Mouse (Mus musculus) stomach, embryonic 16.5 days (tissue): Measurements from ENCODE around the gene Stk39. TPM values are rescaled to one million over a fixed set of nuclear protein-coding genes. Genes with fewer than 3 reads are reported as not detected.

ENCODE experiments used
- ATAC-seq: fragments of 200-750 bp; cut with Nextera tagmentation; 2 replicates; pipeline ENCODE4 v1.8.0; 2017; ENCODE audit warnings: moderate number of reproducible peaks, moderate TSS enrichment; ENCODE audit not compliant: insufficient read depth, low FRiP score
- H3K27ac ChIP-seq: fragments of 300-500 bp; sonication (generic); 2 replicates; pipeline ENCODE4 v1.5.1; 2014; ENCODE audit warnings: low read length
- H3K27me3 ChIP-seq: fragments of 300-500 bp; sonication (generic); 2 replicates; pipeline ENCODE4 v1.6.1; 2014; ENCODE audit warnings: low read length, control low read depth, mixed read lengths; ENCODE audit not compliant: control insufficient read depth, insufficient read depth
- H3K36me3 ChIP-seq: fragments of 300-500 bp; sonication (generic); 2 replicates; pipeline ENCODE4 v1.6.1; 2014; ENCODE audit warnings: low read length; ENCODE audit not compliant: control insufficient read depth, insufficient read depth
- H3K4me1 ChIP-seq: fragments of 300-500 bp; sonication (generic); 2 replicates; pipeline ENCODE4 v1.6.1; 2014; ENCODE audit warnings: low read length, control low read depth, mixed read lengths; ENCODE audit not compliant: control insufficient read depth, insufficient read depth
- H3K4me2 ChIP-seq: fragments of 300-500 bp; sonication (generic); 2 replicates; pipeline ENCODE4 v1.6.1; 2014; ENCODE audit warnings: low read depth, low read length, mixed read lengths
- H3K4me3 ChIP-seq: fragments of 300-500 bp; sonication (generic); replicated peaks from 2 replicates; pipeline ENCODE4 v1.5.1; 2014; ENCODE audit warnings: mild to moderate bottlenecking, low read length
- H3K9ac ChIP-seq: fragments of 300-500 bp; sonication (generic); 2 replicates; pipeline ENCODE4 v1.6.1; 2014; ENCODE audit warnings: low read length
- H3K9me3 ChIP-seq: fragments of 300-500 bp; sonication (generic); replicated peaks from 2 replicates; pipeline ENCODE4 v1.6.1; 2016; ENCODE audit warnings: low read length, control low read depth; ENCODE audit not compliant: control insufficient read depth
- WGBS: fragments of 180-500 bp; shearing (Covaris S2); extraction: QIAGEN DNeasy Blood & Tissue Kit; methylation state at CpG from one replicate; pipeline ENCODE4 v1.1.7; 2014; 5-methylcytosine and 5-hydroxymethylcytosine counted together
- polyA plus RNA-seq: library from polyadenylated mRNA; unstranded; fragments of >200 nt; fragmentation: Nextera tagmentation; extraction: Ambion mirVana; gene quantifications from 2 replicates; pipeline ENCODE4 v1.2.1, GENCODE M21; 2015

Stk39 gene
- polyA plus RNA-seq, 1 experiment from 2014 or later, result 9.4 TPM

DNA sequence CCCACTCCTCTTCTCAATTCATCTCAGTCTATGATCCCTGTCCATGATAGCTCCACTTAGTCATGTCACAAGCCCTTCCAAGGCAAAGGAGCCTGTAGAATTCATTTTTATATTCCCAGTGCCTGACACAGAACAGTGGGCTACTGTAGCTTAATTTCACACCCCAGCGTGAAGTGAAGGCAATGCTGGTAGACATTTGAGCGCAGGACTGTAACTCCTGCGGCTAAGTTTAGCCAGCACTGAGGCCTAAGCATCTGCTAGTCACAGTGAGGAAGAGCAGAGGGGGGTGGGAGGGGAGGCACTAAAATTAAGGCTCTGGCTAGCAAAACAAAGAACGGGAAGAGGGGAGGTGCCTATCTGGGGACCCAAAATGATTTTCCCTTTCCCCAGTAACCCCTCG, 110.4 kb downstream of the Stk39 start:
- Histone ChIP-seq H3K27me3 (no peaks in the 10 kb centered on the region), H3K4me3 (no peak overlapping the region), H3K4me2 (no peak overlapping the region), H3K9me3 (no peaks in the 10 kb centered on the region), H3K4me1 (peaks cover 3% of the 10 kb centered on the region; the same call in 1 of the 2 replicates), H3K27ac (no peak overlapping the region), H3K36me3 (peaks cover 7% of the 10 kb centered on the region), H3K9ac (no peak overlapping the region)
- ATAC-seq, result no peak
- whole genome bisulfite sequencing, result 67% methylated on average over 5 of the region's 5 CpGs

DNA sequence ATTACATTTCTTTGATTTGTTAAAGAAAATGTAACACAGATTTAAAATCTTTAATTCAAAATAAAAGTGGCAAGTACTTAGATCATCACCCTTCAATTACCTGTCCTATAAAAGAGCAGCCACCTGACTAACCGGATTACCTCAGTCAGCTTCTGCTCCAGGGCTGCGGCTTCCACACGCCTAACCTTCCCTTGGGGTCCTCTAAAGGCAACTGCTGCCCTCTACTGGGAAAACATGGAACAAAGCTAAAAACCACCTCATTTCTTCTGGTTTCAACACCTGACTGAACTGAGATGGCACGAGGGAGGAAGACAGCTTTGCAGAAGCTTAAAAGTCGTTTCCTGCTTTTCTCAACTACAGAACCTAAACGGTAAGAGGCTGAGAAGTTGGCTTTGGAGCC, 121.4 kb downstream of the Stk39 start:
- no peaks in the 10 kb centered on the region for H3K27me3 ChIP-seq
- H3K9ac ChIP-seq, result no peak overlapping the region
- no peaks in the 10 kb centered on the region for H3K36me3 ChIP-seq
- H3K4me1 ChIP-seq, result 0 out of 2 replicates have a peak, but pooled peaks cover 3% of the 10 kb centered on the region
- ATAC-seq, result no peak
- WGBS, result 9% methylated on average over 6 of the region's 6 CpGs
- no peaks in the 10 kb centered on the region for H3K9me3 ChIP-seq
- H3K4me2 ChIP-seq, result no peak overlapping the region
- H3K4me3 ChIP-seq, result no peak overlapping the region
- H3K27ac ChIP-seq, result no peak overlapping the region

DNA sequence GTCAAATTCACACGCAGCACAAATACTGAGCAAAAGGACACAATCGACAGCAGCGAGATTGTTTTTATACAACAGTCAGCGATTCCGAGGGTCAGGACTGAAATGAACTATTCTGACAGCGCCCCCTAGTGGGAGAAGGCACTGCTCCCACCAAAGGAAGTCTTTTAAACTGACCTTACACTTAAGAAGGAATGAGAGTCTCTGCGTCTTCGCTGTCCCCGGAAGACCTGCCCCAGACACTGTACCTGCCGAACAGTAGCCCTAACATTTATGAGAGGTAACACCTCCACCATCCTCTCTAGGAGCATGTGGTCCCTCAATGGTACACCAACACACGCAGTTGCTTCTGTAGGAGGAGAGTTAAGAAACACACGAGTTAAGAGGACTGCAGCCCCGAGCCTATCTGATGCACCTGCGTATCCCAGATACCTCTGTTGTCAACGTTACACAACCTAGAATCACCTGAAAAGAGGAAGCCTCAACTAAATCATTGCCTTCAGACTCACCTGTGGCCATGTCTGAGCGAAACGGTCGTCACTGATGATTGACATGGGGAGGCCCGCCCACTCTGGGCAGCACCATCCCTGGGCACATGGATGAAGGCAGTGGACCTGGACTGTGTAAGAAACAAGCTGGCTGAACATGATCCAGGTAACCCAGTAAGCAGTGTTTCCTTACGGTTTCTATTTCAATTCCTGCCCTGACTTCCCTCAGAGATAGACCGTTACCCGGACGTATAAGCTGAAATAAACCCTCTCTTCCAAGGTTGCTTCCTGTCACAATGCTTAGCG, 122.3 kb downstream of the Stk39 start:
- Histone ChIP-seq H3K9me3 (no peaks in the 10 kb centered on the region), H3K27me3 (no peaks in the 10 kb centered on the region), H3K9ac (no peak overlapping the region), H3K4me2 (no peak overlapping the region), H3K4me3 (no peak overlapping the region), H3K27ac (no peak overlapping the region), H3K4me1 (0 out of 2 replicates have a peak, but pooled peaks cover 3% of the 10 kb centered on the region), H3K36me3 (no peaks in the 10 kb centered on the region)
- 52% methylated on average over 24 of the region's 24 CpGs for WGBS
- no peak for ATAC-seq

DNA sequence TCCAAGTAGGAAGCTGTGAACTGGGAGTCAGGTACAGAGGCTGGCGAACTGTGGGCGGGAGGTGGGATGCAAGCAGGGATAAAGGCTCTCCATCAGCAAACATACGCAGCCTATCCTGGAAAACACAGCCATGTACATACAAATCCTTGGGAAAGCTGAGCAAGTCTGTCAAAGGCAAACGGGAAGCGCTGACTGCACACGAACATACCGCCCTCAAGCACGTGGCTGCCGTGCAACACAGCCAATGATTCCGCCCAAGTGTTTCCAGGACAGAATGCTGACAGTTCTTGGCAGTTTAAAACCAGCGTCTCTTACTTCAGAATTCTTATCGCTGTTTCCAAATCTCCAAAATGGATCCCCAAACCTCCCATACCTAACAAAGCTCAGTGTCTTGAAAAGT, 123.1 kb downstream of the Stk39 start:
- Histone ChIP-seq H3K36me3 (no peaks in the 10 kb centered on the region), H3K4me2 (no peak overlapping the region), H3K27ac (no peak overlapping the region), H3K9me3 (no peaks in the 10 kb centered on the region), H3K27me3 (no peaks in the 10 kb centered on the region), H3K9ac (no peak overlapping the region), H3K4me1 (0 out of 2 replicates have a peak, but pooled peaks cover 3% of the 10 kb centered on the region), H3K4me3 (no peak overlapping the region)
- WGBS, result 74% methylated on average over 12 of the region's 12 CpGs
- ATAC-seq, result no peak

DNA sequence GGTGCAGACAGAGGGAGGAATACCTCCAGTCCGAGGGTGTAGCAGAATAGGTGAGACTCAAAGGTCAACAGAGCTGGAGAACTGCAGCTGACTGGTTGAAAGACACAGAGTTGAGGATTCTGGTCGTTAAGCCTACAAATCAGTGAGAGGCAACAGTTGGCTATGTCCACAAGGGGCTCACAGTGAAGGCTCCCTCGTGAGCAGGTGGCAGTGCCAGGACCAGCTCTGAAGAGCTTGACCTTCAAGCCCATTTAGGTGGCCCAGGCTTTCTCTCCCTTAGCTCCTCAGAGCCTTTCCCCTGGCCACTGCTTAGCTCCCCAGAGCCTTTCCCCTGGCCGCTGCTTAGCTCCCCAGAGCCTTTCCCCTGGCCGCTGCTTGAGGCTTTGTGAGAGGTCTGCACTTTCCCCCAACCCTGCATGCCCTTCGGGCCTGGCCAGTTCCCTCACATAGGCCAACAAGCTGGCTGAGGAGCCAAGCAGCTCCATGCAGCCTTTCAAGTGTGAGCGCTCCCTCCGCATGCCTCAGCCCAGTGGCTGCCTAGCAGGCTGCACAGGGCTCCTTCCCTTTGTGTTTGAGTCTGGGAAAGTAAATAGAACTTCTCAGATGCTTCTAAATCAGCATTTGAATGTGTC, 125.3 kb downstream of the Stk39 start:
- H3K4me1 ChIP-seq, result 0 out of 2 replicates have a peak, but pooled peaks cover 3% of the 10 kb centered on the region
- 48% methylated on average over 8 of the region's 8 CpGs for WGBS
- H3K4me3 ChIP-seq, result no peak overlapping the region
- H3K4me2 ChIP-seq, result no peak overlapping the region
- ATAC-seq, result peak; percentile 45; the same call in 1 of the 2 replicates
- no peak overlapping the region for H3K9ac ChIP-seq
- H3K27me3 ChIP-seq, result no peaks in the 10 kb centered on the region
- H3K27ac ChIP-seq, result no peak overlapping the region
- H3K36me3 ChIP-seq, result no peaks in the 10 kb centered on the region
- no peaks in the 10 kb centered on the region for H3K9me3 ChIP-seq

DNA sequence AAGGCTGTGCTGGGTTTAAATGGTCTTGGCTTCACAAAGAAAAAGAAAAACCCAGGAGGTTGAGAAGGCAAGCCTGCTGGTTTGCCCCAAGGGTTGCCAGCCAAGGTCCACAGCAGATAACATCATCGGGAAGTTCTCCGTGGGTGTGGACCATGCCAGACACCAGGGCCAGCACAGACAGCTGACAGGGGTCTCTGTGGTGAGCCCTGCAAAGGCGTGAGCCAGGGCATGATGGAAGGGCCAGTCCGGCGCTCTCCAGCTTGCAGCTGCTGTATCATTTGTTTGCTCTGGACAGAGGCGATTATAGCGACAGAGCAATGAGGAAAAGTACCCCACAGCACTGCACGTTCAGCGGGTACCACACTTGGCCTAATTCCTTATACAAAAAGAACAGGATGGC, 126.8 kb downstream of the Stk39 start:
- no peak for ATAC-seq
- H3K36me3 ChIP-seq, result no peaks in the 10 kb centered on the region
- no peak overlapping the region for H3K9ac ChIP-seq
- no peaks in the 10 kb centered on the region for H3K9me3 ChIP-seq
- no peak overlapping the region for H3K27ac ChIP-seq
- H3K27me3 ChIP-seq, result no peaks in the 10 kb centered on the region
- H3K4me1 ChIP-seq, result 0 out of 2 replicates have a peak, but pooled peaks cover 3% of the 10 kb centered on the region
- H3K4me3 ChIP-seq, result no peak overlapping the region
- 58% methylated on average over 9 of the region's 9 CpGs for WGBS
- H3K4me2 ChIP-seq, result no peak overlapping the region

DNA sequence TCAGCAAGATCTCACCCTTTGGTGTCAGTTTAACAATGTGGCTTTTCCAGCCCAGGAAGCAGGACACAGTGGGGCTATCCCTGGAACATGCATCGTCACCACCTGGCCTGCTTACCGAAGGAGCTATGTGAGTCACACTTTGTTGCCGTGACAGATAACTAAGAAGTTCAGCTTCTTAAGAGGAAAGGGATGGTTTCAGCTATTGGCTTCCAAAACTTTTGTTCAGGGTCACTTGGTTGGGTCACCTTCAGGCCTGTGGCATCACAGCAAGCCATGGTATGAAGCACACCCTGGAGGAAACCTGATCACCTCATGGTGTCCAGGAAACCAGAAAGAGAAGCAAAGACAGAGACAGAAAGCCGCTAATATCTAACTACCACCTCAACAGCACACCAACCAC, 128.3 kb downstream of the Stk39 start:
- no peak overlapping the region for H3K27ac ChIP-seq
- no peak for ATAC-seq

DNA sequence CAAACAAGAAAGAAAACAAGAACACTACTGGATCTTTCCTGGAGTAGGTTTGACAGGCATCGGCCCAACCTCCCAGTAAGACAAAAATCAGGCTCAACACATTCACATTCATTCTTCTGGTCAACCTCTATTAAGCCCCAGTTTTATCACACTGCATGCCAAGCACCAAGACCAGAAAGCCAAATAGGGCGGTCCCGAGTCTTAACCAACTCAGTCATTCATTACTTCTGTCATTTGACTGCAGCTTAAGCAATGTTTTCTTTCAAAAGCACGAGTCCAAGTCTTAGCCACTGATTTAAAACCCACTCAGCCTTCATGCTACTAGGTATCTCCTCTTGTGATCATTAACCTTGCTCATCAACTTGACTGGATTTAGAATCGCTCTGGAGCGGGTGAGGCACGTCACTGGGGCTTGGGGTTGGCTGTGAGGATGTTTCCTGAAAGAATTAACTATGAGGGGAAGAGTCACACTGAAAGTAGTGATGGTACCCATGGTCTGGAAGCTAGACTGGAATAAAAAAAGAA, 129.9 kb downstream of the Stk39 start:
- H3K4me3 ChIP-seq, result no peak overlapping the region
- no peaks in the 10 kb centered on the region for H3K27me3 ChIP-seq
- no peak overlapping the region for H3K9ac ChIP-seq
- H3K36me3 ChIP-seq, result no peaks in the 10 kb centered on the region
- WGBS, result 84% methylated on average over 7 of the region's 7 CpGs
- H3K9me3 ChIP-seq, result no peaks in the 10 kb centered on the region
- ATAC-seq, result no peak
- H3K4me2 ChIP-seq, result no peak overlapping the region
- H3K4me1 ChIP-seq, result 0 out of 2 replicates have a peak, but pooled peaks cover 3% of the 10 kb centered on the region
- H3K27ac ChIP-seq, result no peak overlapping the region

More for the DNA sequence above, 128.3 kb downstream of the Stk39 start:
- 92% methylated on average over 4 of the region's 4 CpGs for WGBS
- no peaks in the 10 kb centered on the region for H3K36me3 ChIP-seq
- no peak overlapping the region for H3K4me3 ChIP-seq
- no peak overlapping the region for H3K4me2 ChIP-seq
- 0 out of 2 replicates have a peak, but pooled peaks cover 3% of the 10 kb centered on the region for H3K4me1 ChIP-seq
- H3K27me3 ChIP-seq, result no peaks in the 10 kb centered on the region
- no peaks in the 10 kb centered on the region for H3K9me3 ChIP-seq
- H3K9ac ChIP-seq, result no peak overlapping the region

DNA sequence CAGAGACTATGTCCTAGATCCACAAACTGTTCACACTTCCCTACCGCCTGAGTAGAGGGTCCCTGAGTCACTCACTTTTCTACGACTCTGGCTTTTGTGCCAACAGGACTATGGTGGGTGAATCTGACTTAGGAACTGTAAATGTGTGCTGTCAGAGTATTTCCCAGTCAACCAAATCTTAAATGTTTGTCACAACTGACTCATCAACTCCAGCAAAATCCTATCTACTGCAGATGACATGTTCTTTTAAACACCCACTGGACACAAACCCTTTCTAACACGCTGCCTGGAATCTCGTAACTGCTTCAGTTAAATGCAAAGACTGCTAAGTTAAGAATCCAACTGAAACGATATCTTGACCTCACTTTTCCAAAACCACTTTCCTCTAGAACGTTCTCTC, 135.2 kb downstream of the Stk39 start:
- Histone ChIP-seq H3K4me2 (no peak overlapping the region), H3K9ac (no peak overlapping the region), H3K4me3 (no peak overlapping the region), H3K9me3 (no peaks in the 10 kb centered on the region), H3K27ac (no peak overlapping the region), H3K4me1 (no peaks in the 10 kb centered on the region), H3K27me3 (no peaks in the 10 kb centered on the region), H3K36me3 (no peaks in the 10 kb centered on the region)
- WGBS, result 84% methylated on average over 6 of the region's 6 CpGs
- no peak for ATAC-seq
